Mouse (Mus musculus) midbrain, embryonic 12.5 days (tissue): Measurements from ENCODE around the gene St5. TPM values are rescaled to one million over a fixed set of nuclear protein-coding genes. Genes with fewer than 3 reads are reported as not detected.

Experiments used
- ATAC-seq: fragments of 200-750 bp; cut with Nextera tagmentation; 2 replicates; pipeline ENCODE4 v1.8.0; 2017; ENCODE audit warnings: low read depth, moderate TSS enrichment, moderate library complexity; ENCODE audit not compliant: low FRiP score
- H3K27ac ChIP-seq: fragments of 300-500 bp; sonication (generic); replicated peaks from 2 replicates; pipeline ENCODE4 v1.5.1; 2016; ENCODE audit warnings: mild to moderate bottlenecking
- H3K27me3 ChIP-seq: fragments of 300-500 bp; sonication (generic); 2 replicates; pipeline ENCODE4 v1.6.1; 2016; ENCODE audit warnings: mild to moderate bottlenecking
- H3K36me3 ChIP-seq: fragments of 300-500 bp; sonication (generic); 2 replicates; pipeline ENCODE4 v1.6.1; 2016
- H3K4me1 ChIP-seq: fragments of 300-500 bp; sonication (generic); 2 replicates; pipeline ENCODE4 v1.6.1; 2016
- H3K4me2 ChIP-seq: fragments of 300-500 bp; sonication (generic); replicated peaks from 2 replicates; pipeline ENCODE4 v1.6.1; 2016; ENCODE audit warnings: mild to moderate bottlenecking, moderate library complexity
- H3K4me3 ChIP-seq: fragments of 300-500 bp; sonication (generic); 2 replicates; pipeline ENCODE4 v1.5.1; 2016; ENCODE audit warnings: mild to moderate bottlenecking
- H3K9ac ChIP-seq: fragments of 300-500 bp; sonication (generic); replicated peaks from 2 replicates; pipeline ENCODE4 v1.6.1; 2016; ENCODE audit warnings: mild to moderate bottlenecking, moderate library complexity
- H3K9me3 ChIP-seq: fragments of 300-500 bp; sonication (generic); 2 replicates; pipeline ENCODE4 v1.6.1; 2016; ENCODE audit warnings: mild to moderate bottlenecking
- WGBS: fragments of 180-500 bp; shearing (Covaris S2); methylation state at CpG from one replicate; pipeline ENCODE4 v1.1.7; 2016; 5-methylcytosine and 5-hydroxymethylcytosine counted together
- polyA plus RNA-seq: library from polyadenylated mRNA; unstranded; fragments of >200 nt; fragmentation: Nextera tagmentation; extraction: Ambion mirVana; gene quantifications from 2 replicates; pipeline ENCODE4 v1.2.1, GENCODE M21; 2016

The St5 gene
- polyA plus RNA-seq, 1 experiment from 2014 or later, result 38.1 TPM

DNA sequence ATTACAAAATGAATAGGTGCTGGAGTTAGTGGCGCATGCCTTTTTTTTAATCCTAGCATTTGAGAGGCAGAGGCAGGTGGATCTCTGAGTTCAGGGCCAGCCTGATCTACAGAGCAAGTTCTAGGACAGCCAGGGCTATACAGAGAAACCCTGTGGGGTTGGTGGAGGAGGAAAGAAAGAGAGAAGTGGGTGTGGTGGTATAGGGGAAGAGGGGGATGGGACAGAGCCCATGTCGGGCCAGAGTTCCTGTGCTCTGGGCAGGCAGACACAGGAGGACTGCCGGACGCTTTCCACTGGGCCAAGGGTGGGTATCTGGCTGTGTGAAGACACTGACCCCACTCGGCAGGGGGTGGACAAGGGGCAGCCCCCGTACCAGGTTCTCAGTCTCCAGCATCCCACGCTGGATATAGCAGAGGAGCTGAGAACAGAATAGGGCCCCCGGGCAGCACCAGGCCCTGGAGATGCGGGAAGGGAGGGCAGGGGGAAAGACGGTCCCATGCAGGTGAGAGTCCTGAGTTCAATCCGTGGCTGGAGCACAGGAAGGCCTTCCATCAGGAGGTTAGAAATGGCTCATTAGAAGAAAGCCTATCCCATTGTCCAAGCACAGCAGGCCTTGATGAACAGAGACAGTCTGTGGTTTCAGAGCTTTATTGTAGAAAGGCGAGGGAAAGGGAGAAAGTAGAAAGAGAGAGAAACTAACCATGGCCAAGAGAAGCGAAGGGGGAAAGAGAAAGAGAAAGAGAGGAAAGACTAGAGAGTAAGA, 8.6 kb downstream of the St5 start:
- H3K9me3 ChIP-seq, result no peaks in the 10 kb centered on the region

DNA sequence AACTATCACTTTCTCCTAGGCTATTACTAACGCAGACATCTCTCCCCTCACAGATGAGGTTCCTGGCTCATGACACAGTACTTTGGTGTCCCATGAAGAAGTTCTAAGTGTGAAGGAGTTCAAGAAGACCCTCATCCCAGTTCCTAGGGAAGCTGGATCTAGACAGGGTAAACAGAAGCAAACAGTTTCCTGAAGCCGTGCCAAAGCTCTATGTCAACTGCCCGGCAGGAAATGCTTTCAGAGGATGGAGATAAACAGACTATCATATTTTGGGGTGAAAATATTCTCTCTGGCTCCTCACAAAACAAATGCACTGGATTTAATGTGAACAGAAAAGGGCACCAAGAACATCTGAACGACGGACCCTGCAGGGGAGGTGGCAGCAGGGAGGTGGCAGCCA, 12.4 kb downstream of the St5 start:
- H3K27ac ChIP-seq, result no peak overlapping the region
- no peaks in the 10 kb centered on the region for H3K36me3 ChIP-seq
- no peak for ATAC-seq
- no peaks in the 10 kb centered on the region for H3K27me3 ChIP-seq
- no peak overlapping the region for H3K4me3 ChIP-seq
- H3K9me3 ChIP-seq, result no peaks in the 10 kb centered on the region
- H3K4me2 ChIP-seq, result no peak overlapping the region
- whole genome bisulfite sequencing, result 90% methylated on average over 5 of the region's 5 CpGs
- no peak overlapping the region for H3K9ac ChIP-seq
- H3K4me1 ChIP-seq, result peaks cover 5% of the 10 kb centered on the region; the same call in 1 of the 2 replicates

More for the DNA sequence above, 8.6 kb downstream of the St5 start:
- no peaks in the 10 kb centered on the region for H3K27me3 ChIP-seq
- no peaks in the 10 kb centered on the region for H3K4me1 ChIP-seq
- H3K27ac ChIP-seq, result no peak overlapping the region
- H3K9ac ChIP-seq, result no peak overlapping the region
- H3K36me3 ChIP-seq, result no peaks in the 10 kb centered on the region
- no peak for ATAC-seq
- WGBS, result 82% methylated on average over 13 of the region's 13 CpGs
- no peak overlapping the region for H3K4me2 ChIP-seq
- H3K4me3 ChIP-seq, result no peak overlapping the region

DNA sequence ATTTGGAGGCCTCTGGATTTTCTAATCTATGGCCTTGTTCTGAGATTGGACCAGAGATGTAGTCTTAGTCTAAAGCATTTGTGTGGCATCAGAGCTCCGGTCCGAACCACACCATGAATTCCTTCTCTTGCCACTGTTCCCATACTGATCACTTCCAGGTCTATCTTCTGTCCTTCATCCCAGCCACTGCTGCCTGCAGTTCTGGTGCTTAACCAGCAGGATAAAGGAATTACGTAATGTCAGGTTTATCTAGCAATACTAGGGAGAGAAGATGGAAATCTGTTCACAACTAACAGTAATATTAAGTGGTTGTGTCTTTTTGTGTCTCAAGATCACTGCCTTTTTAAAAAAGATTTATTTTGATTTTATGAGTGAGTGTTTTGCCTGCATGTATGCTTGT, 13.3 kb downstream of the St5 start:
- H3K27me3 ChIP-seq, result no peaks in the 10 kb centered on the region
- no peak overlapping the region for H3K27ac ChIP-seq
- no peak overlapping the region for H3K9ac ChIP-seq
- peaks cover 5% of the 10 kb centered on the region; the same call in 1 of the 2 replicates for H3K4me1 ChIP-seq
- 82% methylated on average over 3 of the region's 3 CpGs for WGBS
- no peaks in the 10 kb centered on the region for H3K9me3 ChIP-seq
- H3K36me3 ChIP-seq, result no peaks in the 10 kb centered on the region
- no peak overlapping the region for H3K4me3 ChIP-seq
- no peak overlapping the region for H3K4me2 ChIP-seq
- no peak for ATAC-seq

DNA sequence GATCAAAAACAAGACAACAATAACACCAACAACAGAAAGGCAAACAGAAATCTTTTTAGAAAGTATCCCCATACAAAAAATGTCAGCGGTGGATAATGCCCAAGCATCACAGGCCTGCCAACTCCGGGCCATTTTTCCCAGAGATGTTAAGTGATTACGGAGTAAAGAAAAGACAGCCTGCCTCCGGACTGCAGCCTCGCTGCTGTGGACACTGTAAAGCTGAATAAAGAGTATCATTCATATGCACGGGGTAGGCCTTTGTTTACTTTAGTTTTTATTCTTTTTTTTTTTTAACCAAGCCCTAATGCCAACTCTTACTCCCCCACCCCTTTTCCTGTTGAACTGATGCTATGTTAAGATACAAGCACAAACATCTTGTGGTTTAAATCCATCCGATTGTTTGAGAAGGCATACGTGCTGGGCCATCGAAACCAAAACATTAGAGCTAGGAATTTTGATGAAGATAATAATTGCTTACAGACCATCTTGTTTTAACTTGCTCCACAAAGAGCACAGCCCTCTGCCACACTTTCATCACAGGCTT, 16.7 kb downstream of the St5 start:
- Histone ChIP-seq H3K4me1 (peaks cover 5% of the 10 kb centered on the region; the same call in 1 of the 2 replicates), H3K36me3 (no peaks in the 10 kb centered on the region), H3K9me3 (no peaks in the 10 kb centered on the region), H3K4me3 (no peak overlapping the region), H3K4me2 (no peak overlapping the region), H3K27ac (no peak overlapping the region), H3K27me3 (no peaks in the 10 kb centered on the region), H3K9ac (no peak overlapping the region)
- WGBS, result 37% methylated on average over 9 of the region's 9 CpGs
- ATAC-seq, result no peak

DNA sequence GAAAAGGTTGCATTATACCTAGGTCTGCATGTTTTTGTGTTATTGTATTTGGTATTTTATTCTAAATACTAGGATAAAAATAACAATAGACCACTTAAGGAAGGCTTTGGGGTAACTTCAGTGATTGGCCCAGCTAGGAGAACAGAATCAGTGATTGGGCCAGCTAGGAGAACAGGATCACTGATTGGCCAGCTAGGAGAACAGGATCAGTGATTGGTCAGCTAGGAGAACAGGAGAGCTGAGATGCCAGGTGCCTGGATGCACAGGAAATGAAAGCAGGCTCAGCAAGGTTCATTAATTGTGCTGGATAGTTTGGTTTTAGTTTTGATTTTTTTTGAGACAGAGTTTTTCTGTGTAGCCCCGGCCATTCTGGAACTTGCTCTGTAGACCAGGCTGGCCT, 22.5 kb downstream of the St5 start:
- H3K27ac ChIP-seq, result no peak overlapping the region
- H3K9ac ChIP-seq, result no peak overlapping the region
- no peak for ATAC-seq
- no peak overlapping the region for H3K4me2 ChIP-seq
- H3K9me3 ChIP-seq, result no peaks in the 10 kb centered on the region
- no peaks in the 10 kb centered on the region for H3K27me3 ChIP-seq
- no peaks in the 10 kb centered on the region for H3K36me3 ChIP-seq
- WGBS, result 96% methylated on average over 1 of the region's 1 CpGs
- H3K4me1 ChIP-seq, result no peaks in the 10 kb centered on the region; the same call in 1 of the 2 replicates
- no peak overlapping the region for H3K4me3 ChIP-seq

DNA sequence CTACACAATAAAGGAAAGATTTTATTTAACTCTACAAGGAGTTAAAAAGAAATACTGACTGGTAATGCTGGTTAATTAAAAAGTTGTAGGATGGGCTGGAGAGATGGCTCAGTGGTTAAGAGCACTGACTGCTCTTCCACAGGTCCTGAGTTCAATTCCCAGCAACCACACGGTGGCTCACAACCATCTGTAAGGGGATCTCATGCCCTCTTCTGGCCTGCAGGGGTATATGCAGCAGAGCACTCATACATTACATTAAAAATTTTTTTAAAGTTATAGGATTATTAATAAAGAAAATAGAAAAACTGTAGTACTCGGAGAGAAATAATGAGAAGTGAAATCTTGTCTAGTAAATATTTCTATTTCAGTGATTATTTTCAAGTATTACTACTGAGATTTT, 23.1 kb downstream of the St5 start:
- Histone ChIP-seq H3K27ac (no peak overlapping the region), H3K9ac (no peak overlapping the region), H3K27me3 (no peaks in the 10 kb centered on the region), H3K4me1 (no peaks in the 10 kb centered on the region; the same call in 1 of the 2 replicates), H3K4me3 (no peak overlapping the region), H3K4me2 (no peak overlapping the region), H3K9me3 (no peaks in the 10 kb centered on the region), H3K36me3 (no peaks in the 10 kb centered on the region)
- ATAC-seq, result no peak
- 91% methylated on average over 2 of the region's 2 CpGs for WGBS

DNA sequence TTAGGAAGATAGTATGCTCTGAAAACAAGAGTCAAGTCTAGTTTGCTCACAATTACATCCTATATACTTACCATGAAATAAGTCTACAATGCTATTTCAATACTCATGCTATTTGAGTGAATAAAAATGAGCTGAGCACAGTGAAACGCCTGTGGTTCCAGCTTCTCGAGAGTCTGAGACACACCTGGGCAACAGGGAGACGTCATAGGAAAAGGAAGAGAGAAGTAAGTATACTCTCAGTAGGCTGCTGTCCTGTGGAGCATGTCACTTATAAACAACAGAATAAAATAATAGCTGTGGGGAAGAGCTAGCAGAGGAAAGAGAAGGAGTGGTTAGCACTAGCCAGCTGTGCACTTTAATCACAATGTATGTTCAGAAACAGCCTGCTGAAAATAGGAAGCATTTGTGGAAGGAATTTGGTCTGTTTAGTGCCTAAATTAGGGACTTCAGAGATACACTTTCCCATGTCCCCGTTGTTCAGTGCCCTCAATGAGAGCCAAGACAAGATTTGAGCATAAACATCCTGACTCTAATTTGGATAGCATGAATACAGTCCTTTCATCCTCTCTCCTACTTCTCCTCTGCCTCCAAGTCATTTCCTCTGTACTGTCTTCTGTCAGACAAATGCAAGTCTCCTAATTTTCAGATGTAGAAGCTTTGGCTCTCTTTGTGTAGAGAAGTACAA, 28.3 kb downstream of the St5 start:
- peaks cover 7% of the 10 kb centered on the region; the same call in 1 of the 2 replicates for H3K4me1 ChIP-seq
- H3K9me3 ChIP-seq, result no peaks in the 10 kb centered on the region
- no peak overlapping the region for H3K4me2 ChIP-seq
- no peaks in the 10 kb centered on the region for H3K36me3 ChIP-seq
- ATAC-seq, result no peak
- 70% methylated on average over 4 of the region's 4 CpGs for WGBS
- no peak overlapping the region for H3K9ac ChIP-seq
- H3K4me3 ChIP-seq, result no peak overlapping the region
- H3K27me3 ChIP-seq, result no peaks in the 10 kb centered on the region
- H3K27ac ChIP-seq, result no peak overlapping the region

DNA sequence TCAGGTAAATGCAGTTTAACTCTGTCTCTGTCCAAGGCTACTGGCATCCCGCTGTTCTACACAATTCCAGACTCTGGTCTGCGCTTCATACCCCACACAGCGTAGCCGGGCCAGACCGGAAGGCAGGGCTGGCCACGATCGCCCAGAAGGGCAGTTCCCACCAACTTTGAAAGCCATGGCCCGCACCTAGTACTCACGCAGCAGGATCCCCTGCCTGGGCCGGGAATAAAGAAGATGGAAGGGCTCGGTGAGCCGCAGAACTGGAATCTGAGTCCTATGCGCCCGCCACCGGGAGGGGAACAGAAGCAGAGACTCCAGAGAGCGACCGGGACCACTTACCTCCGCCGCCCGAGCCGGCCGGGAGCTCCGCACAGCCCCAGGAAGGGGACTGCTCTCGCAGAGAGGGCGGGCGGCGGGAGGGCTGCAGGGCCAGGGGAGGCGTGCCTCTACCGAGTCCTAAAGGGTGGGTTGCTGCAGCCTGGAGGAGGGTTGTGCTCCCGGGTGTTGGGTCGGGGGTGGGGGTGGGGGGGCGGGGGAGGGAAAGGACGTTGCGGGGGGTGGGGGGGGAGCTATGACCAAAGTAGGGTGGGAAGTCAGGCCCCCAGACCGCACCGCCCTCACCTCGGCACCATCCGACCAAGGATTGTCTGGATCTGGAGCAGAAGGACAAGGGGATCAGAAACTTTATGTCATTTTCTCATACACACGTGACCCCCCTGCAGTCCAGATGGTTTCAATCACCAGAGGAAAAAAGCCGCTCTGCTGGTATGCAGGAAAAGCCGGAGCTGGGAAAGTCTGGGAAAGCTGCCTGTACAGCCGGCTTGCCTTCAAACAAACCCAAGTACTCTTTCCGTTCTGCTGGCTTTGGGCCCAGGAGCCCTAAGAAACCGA, 31.6 kb downstream of the St5 start:
- H3K9ac ChIP-seq, result peak overlapping the region; percentile 65

DNA sequence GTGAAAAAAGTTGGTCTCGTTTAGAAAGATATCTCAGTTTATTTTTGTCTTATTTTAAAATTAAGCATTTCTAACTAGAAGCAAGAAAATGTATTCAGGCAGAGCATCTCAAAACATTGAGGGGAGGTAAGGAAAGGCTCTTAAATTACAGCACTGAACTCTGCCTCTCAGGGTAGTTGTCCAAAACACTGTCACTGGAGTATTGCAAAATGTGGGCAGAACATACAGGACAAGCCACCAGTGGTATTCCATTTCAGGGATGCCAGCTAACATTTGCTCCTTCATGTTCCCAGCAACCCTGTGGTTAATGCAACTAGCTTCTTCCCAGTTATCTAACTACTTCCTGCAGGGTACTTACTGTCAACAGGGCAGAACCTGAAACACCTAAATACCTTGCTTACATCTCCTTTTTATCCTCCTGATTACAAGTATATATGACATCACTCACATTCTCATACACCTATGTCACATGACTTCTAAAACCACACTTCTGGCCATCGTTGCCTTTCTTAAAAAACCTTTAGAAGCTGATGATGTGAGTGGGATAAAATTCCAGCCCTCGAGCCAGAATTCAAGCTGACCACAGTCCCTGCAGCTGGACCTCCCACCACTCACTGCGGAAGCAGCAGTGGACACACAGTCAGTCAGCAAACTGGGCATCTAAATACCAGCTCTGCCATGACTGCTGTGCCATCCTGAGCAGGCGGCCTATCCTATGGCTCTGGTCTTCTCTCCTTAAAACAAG, 33.8 kb downstream of the St5 start:
- 88% methylated on average over 5 of the region's 5 CpGs for WGBS
- H3K4me2 ChIP-seq, result no peak overlapping the region

More for the DNA sequence above, 31.6 kb downstream of the St5 start:
- peak; percentile 96 for ATAC-seq
- peak overlapping the region; percentile 60 for H3K4me3 ChIP-seq
- peaks cover 3% of the 10 kb centered on the region for H3K27me3 ChIP-seq
- peak overlapping the region; percentile 87 for H3K4me2 ChIP-seq
- H3K4me1 ChIP-seq, result peaks cover 7% of the 10 kb centered on the region; the same call in 1 of the 2 replicates
- peak overlapping the region; percentile 75 for H3K27ac ChIP-seq
- no peaks in the 10 kb centered on the region for H3K36me3 ChIP-seq
- no peaks in the 10 kb centered on the region for H3K9me3 ChIP-seq
- under 1% methylated on average over 30 of the region's 44 CpGs for WGBS

DNA sequence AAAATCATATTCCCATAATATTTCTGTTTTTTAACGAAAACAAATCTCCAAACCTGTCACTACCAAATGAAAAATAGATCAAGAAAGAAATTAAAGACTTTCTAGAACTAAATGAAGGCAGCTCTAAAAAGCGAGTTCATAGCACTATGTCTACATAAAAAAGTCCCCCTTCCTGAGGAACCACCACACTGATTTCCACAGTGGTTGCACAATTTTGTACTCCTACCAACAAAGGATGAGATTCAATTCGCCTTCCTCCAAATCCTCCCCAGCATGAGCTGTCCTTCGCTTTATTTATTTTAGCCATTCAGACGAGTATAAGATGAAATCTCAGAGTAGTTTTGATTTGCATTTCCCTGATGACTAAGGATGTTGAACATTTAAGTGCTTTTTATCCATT, 36.7 kb downstream of the St5 start:
- ATAC-seq, result no peak

More for the DNA sequence above, 33.8 kb downstream of the St5 start:
- Histone ChIP-seq H3K36me3 (no peaks in the 10 kb centered on the region), H3K27me3 (peaks cover 3% of the 10 kb centered on the region), H3K9me3 (no peaks in the 10 kb centered on the region), H3K9ac (no peak overlapping the region), H3K4me3 (no peak overlapping the region), H3K4me1 (peaks cover 7% of the 10 kb centered on the region; the same call in 1 of the 2 replicates), H3K27ac (no peak overlapping the region)
- ATAC-seq, result no peak

DNA sequence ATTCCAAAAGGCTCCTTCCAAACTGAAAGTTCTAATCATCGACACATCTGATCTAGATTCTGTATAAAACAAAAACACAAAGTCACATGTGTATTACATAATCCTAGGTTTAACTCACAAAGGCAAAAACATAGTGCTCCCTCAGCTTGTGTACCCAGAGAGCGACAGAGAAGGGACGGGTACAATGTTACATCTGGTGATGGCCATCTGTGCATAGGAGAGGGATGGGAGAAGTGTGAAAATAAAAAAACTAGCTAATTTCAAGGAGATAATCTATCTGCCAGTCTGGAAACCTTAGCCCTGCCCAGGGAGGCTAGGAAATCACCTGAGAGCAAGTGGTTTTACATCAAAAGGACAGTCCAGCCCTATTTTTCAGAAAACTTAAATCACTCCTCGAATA, 40.8 kb downstream of the St5 start:
- no peak for ATAC-seq
- Histone ChIP-seq H3K4me1 (no peaks in the 10 kb centered on the region), H3K27ac (no peak overlapping the region), H3K36me3 (no peaks in the 10 kb centered on the region), H3K9ac (no peak overlapping the region), H3K4me2 (no peak overlapping the region), H3K9me3 (no peaks in the 10 kb centered on the region), H3K4me3 (no peak overlapping the region), H3K27me3 (0 out of 2 replicates have a peak, but pooled peaks cover 3% of the 10 kb centered on the region)
- 74% methylated on average over 4 of the region's 4 CpGs for WGBS

More for the DNA sequence above, 36.7 kb downstream of the St5 start:
- H3K36me3 ChIP-seq, result no peaks in the 10 kb centered on the region
- no peak overlapping the region for H3K4me2 ChIP-seq
- no peak overlapping the region for H3K9ac ChIP-seq
- H3K9me3 ChIP-seq, result no peaks in the 10 kb centered on the region
- WGBS, result 79% methylated on average over 5 of the region's 5 CpGs
- peaks cover 4% of the 10 kb centered on the region; the same call in 1 of the 2 replicates for H3K4me1 ChIP-seq
- peaks cover 7% of the 10 kb centered on the region for H3K27me3 ChIP-seq
- no peak overlapping the region for H3K4me3 ChIP-seq
- no peak overlapping the region for H3K27ac ChIP-seq
